Mouse (Mus musculus) heart, adult 2 months (tissue): ENCODE data around the gene Iqschfp. TPM values are rescaled to one million over a fixed set of nuclear protein-coding genes. Genes with fewer than 3 reads are reported as not detected.

Experiments
- DNase-seq, 2 experiments: peaks; one replicate each; pipeline ENCODE4 v3.0.0; 2021
- H3K27ac ChIP-seq: fragments of 200-600 bp; 2 replicates; pipeline ENCODE4 v1.8.1; 2022
- H3K27me3 ChIP-seq: fragments of 200-500 bp; 2 replicates; pipeline ENCODE4 v1.6.1; 2012; ENCODE audit warnings: mild to moderate bottlenecking, low read length, inconsistent platforms, mixed read lengths; ENCODE audit not compliant: control insufficient read depth, insufficient read depth
- H3K36me3 ChIP-seq: fragments of 200-500 bp; 2 replicates; pipeline ENCODE4 v1.6.1; 2012; ENCODE audit warnings: low read length, inconsistent platforms; ENCODE audit not compliant: control insufficient read depth, insufficient read depth
- H3K4me1 ChIP-seq: fragments of 200-500 bp; 2 replicates; pipeline ENCODE4 v1.6.1; 2011; ENCODE audit warnings: low read length; ENCODE audit not compliant: control insufficient read depth, insufficient read depth
- H3K4me3 ChIP-seq: fragments of 200-600 bp; 2 replicates; pipeline ENCODE4 v1.8.1; 2022
- H3K79me2 ChIP-seq: fragments of 200-500 bp; replicated peaks from 2 replicates; pipeline ENCODE4 v1.6.1; 2012; ENCODE audit warnings: mild to moderate bottlenecking, inconsistent platforms, low read length, moderate library complexity, mixed read lengths; ENCODE audit not compliant: control insufficient read depth, insufficient read depth
- H3K9ac ChIP-seq: fragments of 200-500 bp; 2 replicates; pipeline ENCODE4 v1.6.1; 2012; ENCODE audit warnings: low read depth, mild to moderate bottlenecking, control low read depth, inconsistent platforms, low read length, mixed read lengths
- CTCF ChIP-seq: fragments of 200-600 bp; IDR thresholded peaks from 2 replicates; pipeline ENCODE4 v1.8.1; 2022; ENCODE audit warnings: antibody characterized with exemption, mild to moderate bottlenecking, moderate library complexity
- EP300 ChIP-seq: fragments of 200-500 bp; IDR thresholded peaks from 2 replicates; pipeline ENCODE4 v1.6.1; 2011; ENCODE audit warnings: low read depth, low read length, control low read depth; ENCODE audit not compliant: insufficient read depth
- POLR2A ChIP-seq: fragments of 200-500 bp; IDR thresholded peaks from 2 replicates; pipeline ENCODE4 v1.6.1; 2011; ENCODE audit warnings: mild to moderate bottlenecking, low read depth, low read length, control low read depth; ENCODE audit not compliant: insufficient read depth
- WGBS: fragments of 180-500 bp; shearing (Covaris S2); methylation state at CpG from one replicate; pipeline ENCODE4 v1.1.7; 2018; 5-methylcytosine and 5-hydroxymethylcytosine counted together
- intact Hi-C: fragments of 180-260 bp; cut with DNase I; formaldehyde crosslinking; loops from one replicate; pipeline ENCODE4 v1.15.1; 2025
- polyA plus RNA-seq: library from polyadenylated mRNA; depleted of rRNA; stranded (reverse); fragments of >200 nt; gene quantifications from 2 replicates; pipeline ENCODE4 v1.2.3, GENCODE M21; 2012
- total RNA-seq, 2 experiments: library from RNA; stranded (reverse); gene quantifications; 2 replicates each; pipeline ENCODE4 v1.2.3; 2021

Iqschfp gene
- total and polyA plus RNA-seq, 3 experiments = not detected

GRCm38 (mm10) chr3:68488316-68488715 lies 596.3 kb downstream of the Iqschfp start:
- H3K27me3 ChIP-seq = no peaks in the 10 kb centered on the region
- 71% methylated on average over 5 of the region's 5 CpGs for WGBS
- no peaks in the 10 kb centered on the region; the same call in 1 of the 2 replicates for H3K79me2 ChIP-seq
- H3K4me1 ChIP-seq = peaks cover 6% of the 10 kb centered on the region
- no peak for DNase-seq
- TF ChIP-seq EP300 = no peak
- TF ChIP-seq POLR2A = no peak
- TF ChIP-seq CTCF = no peak
- peaks cover 5% of the 10 kb centered on the region for H3K36me3 ChIP-seq
- H3K4me3 ChIP-seq = no peak overlapping the region
- intact Hi-C loops = no loop called here
- no peak overlapping the region for H3K27ac ChIP-seq
- no peak overlapping the region for H3K9ac ChIP-seq

- TF ChIP-seq CTCF (no peak), EP300 (no peak), POLR2A (no peak)
- H3K4me1 ChIP-seq = peaks cover 6% of the 10 kb centered on the region
- H3K4me3 ChIP-seq = no peak overlapping the region
- DNase-seq = no peak
- peak overlapping the region; percentile 97 for H3K27ac ChIP-seq
- H3K9ac ChIP-seq = no peak overlapping the region
- H3K27me3 ChIP-seq = no peaks in the 10 kb centered on the region
- intact Hi-C loops = loop anchor here (5.0 kb wide), 1 partner anchor 96 kb away; no protein-coding TSS in a partner anchor
- peaks cover 7% of the 10 kb centered on the region for H3K36me3 ChIP-seq
- no peaks in the 10 kb centered on the region; the same call in 1 of the 2 replicates for H3K79me2 ChIP-seq
- WGBS = 56% methylated on average over 6 of the region's 6 CpGs
Measured at GRCm38 (mm10) chr3:68491516-68491915, 599.5 kb downstream of the Iqschfp start.

- WGBS = 56% methylated on average over 1 of the region's 1 CpGs
- Histone ChIP-seq H3K4me3 (no peak overlapping the region), H3K79me2 (no peaks in the 10 kb centered on the region; the same call in 1 of the 2 replicates), H3K9ac (peak overlapping the region; percentile 51), H3K27ac (peak overlapping the region; percentile 97), H3K4me1 (peaks cover 7% of the 10 kb centered on the region), H3K27me3 (no peaks in the 10 kb centered on the region), H3K36me3 (peaks cover 7% of the 10 kb centered on the region)
- TF ChIP-seq EP300 = 0 out of 2 replicates have a peak, but pooled peaks have one; percentile 21
- TF ChIP-seq POLR2A = no peak
- no peak for DNase-seq
- intact Hi-C loops = loop anchor here (2.0 to 5.0 kb wide), 2 partner anchors 23 to 95 kb away; no protein-coding TSS in a partner anchor
Measured at GRCm38 (mm10) chr3:68492066-68492465, 600.0 kb downstream of the Iqschfp start.

GRCm38 (mm10) chr3:68492513-68492912 lies 600.5 kb downstream of the Iqschfp start:
- H3K27ac ChIP-seq = peak overlapping the region; percentile 97
- no peak overlapping the region; the same call in 1 of the 2 replicates for H3K9ac ChIP-seq
- DNase-seq = peak; percentile 58 to 64
- peaks cover 10% of the 10 kb centered on the region for H3K36me3 ChIP-seq
- intact Hi-C loops = loop anchor here (2.0 to 5.0 kb wide), 2 partner anchors 24 to 95 kb away; no protein-coding TSS in a partner anchor
- 0 out of 2 replicates have a peak, but pooled peaks have one; percentile 41 for TF ChIP-seq EP300
- TF ChIP-seq CTCF = no peak
- no peak for TF ChIP-seq POLR2A
- H3K4me3 ChIP-seq = peak overlapping the region; percentile 88
- H3K79me2 ChIP-seq = no peaks in the 10 kb centered on the region; the same call in 1 of the 2 replicates
- peaks cover 7% of the 10 kb centered on the region for H3K4me1 ChIP-seq
- WGBS = 36% methylated on average over 3 of the region's 3 CpGs
- H3K27me3 ChIP-seq = no peaks in the 10 kb centered on the region

- WGBS = 2% methylated on average over 12 of the region's 12 CpGs
- DNase-seq = peak in 1 of 2 experiments; percentile 84
- Histone ChIP-seq H3K9ac (peak overlapping the region; percentile 99), H3K4me1 (peaks cover 7% of the 10 kb centered on the region), H3K27ac (peak overlapping the region; percentile 97), H3K79me2 (no peaks in the 10 kb centered on the region; the same call in 1 of the 2 replicates), H3K27me3 (no peaks in the 10 kb centered on the region), H3K36me3 (peaks cover 10% of the 10 kb centered on the region), H3K4me3 (peak overlapping the region; percentile 88)
- intact Hi-C loops = loop anchor here (2.0 to 5.0 kb wide), 2 partner anchors 24 to 94 kb away; no protein-coding TSS in a partner anchor
- TF ChIP-seq EP300 (peak; percentile 95), CTCF (no peak), POLR2A (peak; percentile 82)
Measured at GRCm38 (mm10) chr3:68493170-68493585, 601.1 kb downstream of the Iqschfp start.

GRCm38 (mm10) chr3:68493586-68494295 lies 601.7 kb downstream of the Iqschfp start:
- Histone ChIP-seq H3K4me3 (peak overlapping the region; percentile 88), H3K9ac (peak overlapping the region; percentile 99), H3K27me3 (no peaks in the 10 kb centered on the region), H3K27ac (peak overlapping the region; percentile 97), H3K4me1 (peaks cover 7% of the 10 kb centered on the region), H3K36me3 (peaks cover 10% of the 10 kb centered on the region), H3K79me2 (peaks cover 2% of the 10 kb centered on the region; the same call in 1 of the 2 replicates)
- WGBS = 1% methylated on average over 62 of the region's 70 CpGs
- DNase-seq = peak; percentile 88
- TF ChIP-seq CTCF (peak; percentile 54), POLR2A (peak; percentile 83), EP300 (no peak)
- intact Hi-C loops = loop anchor here (2.0 to 5.0 kb wide), 4 partner anchors 15 to 94 kb away; no protein-coding TSS in a partner anchor
